Mouse (Mus musculus): Measurements from ENCODE around the gene Cygb.
"Not testable (repeated sequence)": the region's sequence is repeated elsewhere in the genome, so short reads cannot be mapped to it uniquely, and the experiment has no call there.

The Cygb gene

GRCm38 (mm10) chr11:116636607-116637006, 17.5 kb downstream of the Cygb start:
- DNase-seq (ENCODE audit: low read depth) = not testable (repeated sequence)

GRCm38 (mm10) chr11:116632962-116633361, 21.2 kb downstream of the Cygb start:
- no peak for DNase-seq (ENCODE audit: low read depth)

- DNase-seq (ENCODE audit: low read depth) = no peak
Measured at GRCm38 (mm10) chr11:116630171-116630965, 23.7 kb downstream of the Cygb start.

GRCm38 (mm10) chr11:116629472-116629871, 24.6 kb downstream of the Cygb start:
- no peak for DNase-seq (ENCODE audit: low read depth)

- DNase-seq (ENCODE audit: low read depth) = peak; percentile 93
Measured at GRCm38 (mm10) chr11:116628712-116629111, 25.4 kb downstream of the Cygb start.

- DNase-seq (ENCODE audit: low read depth) = no peak
Measured at GRCm38 (mm10) chr11:116627072-116628020, 26.8 kb downstream of the Cygb start.

GRCm38 (mm10) chr11:116626299-116627071, 27.6 kb downstream of the Cygb start, which contains the start of gene Rhbdf2:
Rhbdf2 (minus strand) TSS chr11:116627019.
- no peak for DNase-seq (ENCODE audit: low read depth)

GRCm38 (mm10) chr11:116625081-116626000, 28.8 kb downstream of the Cygb start:
- DNase-seq (ENCODE audit: low read depth) = no peak

- DNase-seq (ENCODE audit: low read depth) = no peak
Measured at GRCm38 (mm10) chr11:116624131-116624832, 29.8 kb downstream of the Cygb start.

GRCm38 (mm10) chr11:116623281-116624124, 30.6 kb downstream of the Cygb start:
- no peak for DNase-seq (ENCODE audit: low read depth)

GRCm38 (mm10) chr11:116621258-116621704, 32.8 kb downstream of the Cygb start:
- no peak for DNase-seq (ENCODE audit: low read depth)

GRCm38 (mm10) chr11:116620559-116621253, 33.4 kb downstream of the Cygb start:
- no peak for DNase-seq (ENCODE audit: low read depth)

GRCm38 (mm10) chr11:116620073-116620472, 34.0 kb downstream of the Cygb start:
- DNase-seq (ENCODE audit: low read depth) = peak; percentile 80

- no peak for DNase-seq (ENCODE audit: low read depth)
Measured at GRCm38 (mm10) chr11:116619561-116619960, 34.6 kb downstream of the Cygb start.

- DNase-seq (ENCODE audit: low read depth) = no peak
Measured at GRCm38 (mm10) chr11:116619156-116619555, 35.0 kb downstream of the Cygb start.

GRCm38 (mm10) chr11:116618666-116619065, 35.4 kb downstream of the Cygb start:
- no peak for DNase-seq (ENCODE audit: low read depth)

- DNase-seq (ENCODE audit: low read depth) = no peak
Measured at GRCm38 (mm10) chr11:116617641-116618040, 36.5 kb downstream of the Cygb start.

- no peak for DNase-seq (ENCODE audit: low read depth)
Measured at GRCm38 (mm10) chr11:116616438-116617118, 37.5 kb downstream of the Cygb start.
